Mouse (Mus musculus): ENCODE measurements at regions not wholly inside any gene's neighbourhood (a gene's known extent, or its start where the extent isn't known, plus 50 kb on each side); places are given as distances from the start of the nearest gene placed in this dataset.

DNA sequence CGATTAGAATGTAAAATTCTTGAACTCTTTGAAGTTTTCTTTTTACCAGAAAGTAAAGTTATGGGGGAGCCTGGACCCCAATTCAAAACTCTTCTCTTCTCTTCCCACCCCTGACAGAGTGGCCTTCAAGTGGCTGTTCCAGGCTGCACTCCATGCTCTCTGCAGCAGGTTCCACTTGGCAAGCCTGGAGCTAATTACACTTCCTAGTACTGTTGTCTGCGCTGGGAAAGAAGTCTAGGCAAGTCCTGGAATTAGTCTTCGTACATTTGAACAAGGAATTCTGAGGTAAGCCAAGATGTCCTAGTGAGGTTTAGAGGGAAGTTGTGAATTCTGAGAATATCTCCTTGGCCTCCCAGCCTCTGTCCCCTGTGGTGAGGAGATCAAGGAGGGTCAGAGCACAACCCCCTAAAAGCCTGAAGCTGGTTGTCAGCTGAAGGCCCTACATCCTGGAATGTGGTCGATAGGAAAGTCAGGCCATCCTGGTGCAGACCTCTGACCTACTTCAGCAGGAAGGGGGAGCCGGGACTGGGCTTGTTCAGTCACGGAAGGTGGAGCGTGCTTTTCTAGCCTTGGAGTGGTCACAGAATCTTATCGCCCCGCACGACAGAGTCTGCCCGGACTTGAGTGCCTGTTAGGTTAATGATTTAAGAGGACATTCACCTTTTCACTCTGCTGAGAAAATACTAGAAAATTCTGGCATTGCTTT lies 59.6 kb upstream of the Agps start:
- H3K9ac ChIP-seq, result no peak overlapping the region
- no peaks in the 10 kb centered on the region for H3K9me3 ChIP-seq (ENCODE audit: low read depth, low read length)
- ATAC-seq (ENCODE audit: insufficient read depth), result peak; percentile 62
- WGBS, result 29% methylated on average over 11 of the region's 11 CpGs
- no peaks in the 10 kb centered on the region for H3K36me3 ChIP-seq (ENCODE audit: insufficient read depth)
- no peak overlapping the region for H3K4me3 ChIP-seq (ENCODE audit: low read depth, low read length)
- H3K27ac ChIP-seq (ENCODE audit: low read depth), result peak overlapping the region; percentile 89
- TF ChIP-seq CTCF (IDR thresholded peaks at IDR 0.05; ENCODE audit: low read depth), result no peak
- H3K4me1 ChIP-seq (ENCODE audit: insufficient read depth), result peaks cover 11% of the 10 kb centered on the region; the same call in 1 of the 2 replicates
- H3K4me2 ChIP-seq, result peak overlapping the region; percentile 22
- no peaks in the 10 kb centered on the region for H3K27me3 ChIP-seq (ENCODE audit: insufficient read depth, low read length)
- peak; percentile 72 for DNase-seq

DNA sequence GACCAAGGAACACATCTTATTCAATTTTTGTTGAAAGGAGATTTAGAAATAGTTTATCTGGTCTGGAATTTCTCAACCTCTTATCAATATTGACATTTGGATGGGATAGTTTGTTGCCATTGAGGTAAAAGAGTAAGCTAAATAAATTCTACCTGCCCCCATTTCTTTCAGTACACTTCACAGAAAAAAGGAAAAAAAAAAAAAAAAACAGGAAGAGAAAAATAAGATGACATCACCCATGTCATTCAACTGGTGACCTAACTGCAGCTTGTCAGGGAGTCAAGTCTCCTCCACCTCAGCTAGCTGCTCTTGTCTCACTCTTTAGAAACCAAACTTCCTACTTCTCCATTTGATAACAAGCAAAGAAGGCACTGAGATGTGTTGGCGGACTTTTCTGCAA lies 61.3 kb upstream of the Agps start:
- Histone ChIP-seq H3K4me3 (ENCODE audit: low read depth, low read length) (no peak overlapping the region), H3K4me2 (no peak overlapping the region), H3K27ac (ENCODE audit: low read depth) (no peak overlapping the region), H3K4me1 (ENCODE audit: insufficient read depth) (peaks cover 5% of the 10 kb centered on the region; the same call in 1 of the 2 replicates), H3K9me3 (ENCODE audit: low read depth, low read length) (no peaks in the 10 kb centered on the region), H3K36me3 (ENCODE audit: insufficient read depth) (no peaks in the 10 kb centered on the region), H3K9ac (no peak overlapping the region), H3K27me3 (ENCODE audit: insufficient read depth, low read length) (no peaks in the 10 kb centered on the region)
- DNase-seq (no peak), ATAC-seq (ENCODE audit: insufficient read depth) (no peak)
- TF ChIP-seq CTCF (IDR thresholded peaks at IDR 0.05; ENCODE audit: low read depth), result no peak
- WGBS, result 69% methylated on average over 1 of the region's 1 CpGs

DNA sequence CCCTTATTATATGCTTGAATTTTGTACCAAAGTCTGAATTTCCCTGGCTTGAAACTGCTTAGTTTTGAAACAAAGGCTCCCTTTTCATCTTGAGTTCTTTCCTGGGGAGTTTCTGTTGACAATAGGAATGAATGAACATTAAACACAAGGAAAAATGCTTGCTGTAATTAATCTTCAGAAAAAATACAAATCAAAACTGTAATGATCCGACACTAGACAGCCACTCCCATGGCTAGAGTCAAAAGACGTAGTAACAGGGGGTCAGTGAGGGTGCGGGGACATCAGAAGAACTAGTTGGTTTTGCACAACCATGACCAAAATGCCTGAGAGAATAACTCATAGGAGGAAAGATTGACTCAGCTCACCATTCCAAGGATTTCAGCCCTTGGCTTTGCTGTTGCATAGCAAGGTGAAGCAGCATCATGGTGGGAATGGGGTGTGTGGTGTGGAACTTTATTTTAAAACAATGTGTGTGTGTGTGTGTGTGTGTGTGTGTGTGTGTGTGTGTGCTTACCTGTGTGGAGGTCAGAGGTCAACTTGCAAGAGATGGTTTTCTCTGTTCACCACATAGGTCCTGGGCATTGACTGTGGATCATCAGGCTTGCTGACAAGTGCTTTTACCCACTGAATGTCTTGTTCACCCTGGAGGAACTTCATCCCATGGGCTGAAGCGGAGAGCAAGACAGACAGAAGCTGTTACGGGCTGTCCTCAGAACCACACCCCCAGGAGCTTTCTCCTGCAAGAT lies 63.2 kb upstream of the Agps start:
- DNase-seq (no peak), ATAC-seq (ENCODE audit: insufficient read depth) (no peak)
- no peak for TF ChIP-seq CTCF (IDR thresholded peaks at IDR 0.05; ENCODE audit: low read depth)
- Histone ChIP-seq H3K4me2 (0 out of 2 replicates have a peak overlapping the region, but pooled peaks have one; percentile 24), H3K4me3 (ENCODE audit: low read depth, low read length) (no peak overlapping the region), H3K9ac (no peak overlapping the region), H3K4me1 (ENCODE audit: insufficient read depth) (peaks cover 5% of the 10 kb centered on the region; the same call in 1 of the 2 replicates), H3K27ac (ENCODE audit: low read depth) (peak overlapping the region; percentile 77), H3K27me3 (ENCODE audit: insufficient read depth, low read length) (no peaks in the 10 kb centered on the region), H3K36me3 (ENCODE audit: insufficient read depth) (no peaks in the 10 kb centered on the region), H3K9me3 (ENCODE audit: low read depth, low read length) (no peaks in the 10 kb centered on the region)
- WGBS, result 70% methylated on average over 5 of the region's 5 CpGs

DNA sequence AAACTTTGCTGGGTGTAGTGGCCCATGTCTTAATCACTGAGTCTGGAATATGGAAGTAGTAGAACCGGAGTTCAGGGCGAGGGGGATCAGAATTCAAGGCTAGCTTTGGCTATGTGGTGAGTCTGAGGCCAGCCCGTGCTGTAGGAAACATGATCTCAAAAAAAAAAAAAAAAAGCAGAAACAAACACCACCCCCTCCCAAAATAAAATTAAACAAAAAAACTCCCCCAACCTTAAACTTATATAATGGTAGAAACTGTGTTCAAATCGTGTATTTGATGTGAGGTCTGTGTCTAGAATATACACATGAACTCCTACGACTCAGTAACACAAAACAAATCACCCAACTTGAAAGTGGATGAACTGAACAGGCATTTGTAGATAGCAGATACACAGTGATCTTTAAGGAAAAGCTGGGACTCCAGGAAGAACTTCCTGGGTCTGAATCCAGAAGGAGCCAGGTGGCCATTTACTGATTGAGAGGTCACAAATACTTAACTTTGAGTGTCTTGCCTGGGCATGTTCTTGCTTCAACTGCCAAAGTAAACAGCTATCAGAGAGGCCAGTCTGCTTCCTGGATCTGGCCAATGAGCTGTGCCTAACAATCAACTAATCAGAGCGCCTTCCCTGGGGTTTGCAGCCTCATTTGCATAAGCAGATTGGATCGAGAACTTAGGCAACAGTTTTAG lies 63.6 kb upstream of the Nfe2l2 start:
- Histone ChIP-seq H3K27ac (ENCODE audit: low read depth) (peak overlapping the region; percentile 77), H3K9me3 (ENCODE audit: low read depth, low read length) (no peaks in the 10 kb centered on the region), H3K27me3 (ENCODE audit: insufficient read depth, low read length) (no peaks in the 10 kb centered on the region), H3K4me2 (0 out of 2 replicates have a peak overlapping the region, but pooled peaks have one; percentile 24), H3K4me1 (ENCODE audit: insufficient read depth) (peaks cover 8% of the 10 kb centered on the region; the same call in 1 of the 2 replicates), H3K36me3 (ENCODE audit: insufficient read depth) (no peaks in the 10 kb centered on the region), H3K4me3 (ENCODE audit: low read depth, low read length) (no peak overlapping the region), H3K9ac (no peak overlapping the region)
- DNase-seq (peak; percentile 79), ATAC-seq (ENCODE audit: insufficient read depth) (no peak)
- WGBS, result 39% methylated on average over 7 of the region's 7 CpGs
- no peak for TF ChIP-seq CTCF (IDR thresholded peaks at IDR 0.05; ENCODE audit: low read depth)

DNA sequence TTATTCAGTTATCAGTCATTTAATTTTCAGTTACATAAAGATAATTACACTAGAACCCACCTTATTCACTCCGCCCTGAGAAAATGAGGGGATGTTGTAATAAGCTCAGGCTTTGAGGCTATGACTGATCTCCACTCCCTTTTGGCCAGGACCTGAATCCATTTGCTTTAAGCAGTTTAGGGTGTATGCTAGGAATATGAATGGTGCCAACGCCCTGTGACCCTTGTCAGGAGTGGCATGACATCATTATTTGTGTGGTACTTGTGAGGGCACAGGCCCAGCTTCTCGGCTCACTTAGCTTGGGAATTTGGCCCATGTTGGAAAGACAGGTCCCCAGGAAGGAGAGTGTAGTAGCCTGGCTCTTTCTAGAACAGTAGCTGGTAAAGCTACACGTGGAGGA lies 61.0 kb upstream of the Nfe2l2 start:
- H3K4me3 ChIP-seq (ENCODE audit: low read depth, low read length), result no peak overlapping the region
- no peak for ATAC-seq (ENCODE audit: insufficient read depth)
- H3K36me3 ChIP-seq (ENCODE audit: insufficient read depth), result no peaks in the 10 kb centered on the region
- H3K27ac ChIP-seq (ENCODE audit: low read depth), result no peak overlapping the region
- DNase-seq, result no peak
- no peak overlapping the region for H3K4me2 ChIP-seq
- 59% methylated on average over 4 of the region's 4 CpGs for WGBS
- no peaks in the 10 kb centered on the region for H3K9me3 ChIP-seq (ENCODE audit: low read depth, low read length)
- no peak for TF ChIP-seq CTCF (IDR thresholded peaks at IDR 0.05; ENCODE audit: low read depth)
- H3K9ac ChIP-seq, result no peak overlapping the region
- H3K27me3 ChIP-seq (ENCODE audit: insufficient read depth, low read length), result no peaks in the 10 kb centered on the region
- 0 out of 2 replicates have a peak, but pooled peaks cover 6% of the 10 kb centered on the region for H3K4me1 ChIP-seq (ENCODE audit: insufficient read depth)

DNA sequence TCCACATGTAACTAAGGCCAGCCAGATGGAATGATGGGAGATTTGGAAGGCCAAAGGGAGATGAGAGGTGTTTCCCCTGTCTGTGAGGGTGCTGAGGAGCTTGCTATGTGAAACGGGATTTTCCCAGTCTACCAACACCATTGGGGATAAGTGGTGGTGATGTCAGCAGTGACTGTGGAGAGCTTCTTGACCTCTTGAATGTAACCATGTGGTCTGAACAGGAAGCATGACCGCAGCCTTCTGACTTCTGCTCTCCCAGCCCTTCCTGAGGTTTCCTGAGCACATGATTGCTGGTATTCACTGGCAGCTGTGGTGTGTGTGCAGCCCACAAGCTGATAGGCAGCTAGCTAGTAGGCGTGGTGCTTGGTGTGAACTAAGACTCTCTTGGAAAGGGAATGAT lies 58.8 kb upstream of the Nfe2l2 start:
- Histone ChIP-seq H3K9me3 (ENCODE audit: low read depth, low read length) (no peaks in the 10 kb centered on the region), H3K27me3 (ENCODE audit: insufficient read depth, low read length) (no peaks in the 10 kb centered on the region), H3K36me3 (ENCODE audit: insufficient read depth) (no peaks in the 10 kb centered on the region), H3K4me2 (no peak overlapping the region), H3K9ac (no peak overlapping the region), H3K27ac (ENCODE audit: low read depth) (no peak overlapping the region), H3K4me3 (ENCODE audit: low read depth, low read length) (no peak overlapping the region), H3K4me1 (ENCODE audit: insufficient read depth) (0 out of 2 replicates have a peak, but pooled peaks cover 3% of the 10 kb centered on the region)
- TF ChIP-seq CTCF (IDR thresholded peaks at IDR 0.05; ENCODE audit: low read depth), result no peak
- WGBS, result 32% methylated on average over 3 of the region's 3 CpGs
- DNase-seq (peak; percentile 50), ATAC-seq (ENCODE audit: insufficient read depth) (peak; percentile 44; the same call in 1 of the 2 replicates)

DNA sequence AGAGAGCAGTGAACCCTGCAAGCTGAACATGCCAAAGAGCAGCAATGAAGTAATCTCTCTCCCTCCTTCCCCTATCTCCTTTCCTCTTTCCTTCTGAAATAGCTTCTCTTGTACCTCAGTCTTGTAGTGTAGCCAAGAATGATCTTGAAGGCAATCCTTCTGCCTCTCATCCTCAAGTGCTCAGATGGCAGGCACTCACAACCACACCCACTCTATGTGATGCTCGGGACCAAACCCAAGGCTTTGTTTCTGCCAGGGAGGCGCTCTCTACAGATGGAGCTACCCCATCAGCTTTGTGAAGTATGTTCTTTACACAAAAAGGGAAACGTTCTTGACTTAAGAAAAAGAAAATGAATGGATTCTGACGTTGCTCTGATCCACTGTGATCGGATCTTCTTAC lies 57.6 kb upstream of the Nfe2l2 start:
- whole genome bisulfite sequencing, result 78% methylated on average over 5 of the region's 5 CpGs
- Histone ChIP-seq H3K9ac (no peak overlapping the region), H3K27me3 (ENCODE audit: insufficient read depth, low read length) (no peaks in the 10 kb centered on the region), H3K27ac (ENCODE audit: low read depth) (no peak overlapping the region), H3K36me3 (ENCODE audit: insufficient read depth) (no peaks in the 10 kb centered on the region), H3K4me3 (ENCODE audit: low read depth, low read length) (no peak overlapping the region), H3K4me1 (ENCODE audit: insufficient read depth) (0 out of 2 replicates have a peak, but pooled peaks cover 3% of the 10 kb centered on the region), H3K9me3 (ENCODE audit: low read depth, low read length) (no peaks in the 10 kb centered on the region), H3K4me2 (no peak overlapping the region)
- no peak for ATAC-seq (ENCODE audit: insufficient read depth)
- no peak for DNase-seq
- no peak for TF ChIP-seq CTCF (IDR thresholded peaks at IDR 0.05; ENCODE audit: low read depth)
